Mouse (Mus musculus) embryonic facial prominence, embryonic 10.5 days (tissue): ENCODE results near the gene Ubald2. TPM values are rescaled to one million over a fixed set of nuclear protein-coding genes. Genes with fewer than 3 reads are reported as not detected.
"Not testable (repeated sequence)": the region's sequence is repeated elsewhere in the genome, so short reads cannot be mapped to it uniquely, and the experiment has no call there.

Experiments
- DNase-seq: peaks from one replicate; pipeline ENCODE4 v3.0.0-alpha.2; 2017; ENCODE audit warnings: low spot score
- H3K27ac ChIP-seq: fragments of 300-500 bp; sonication (generic); replicated peaks from 2 replicates; pipeline ENCODE4 v1.5.1; 2016; ENCODE audit warnings: mild to moderate bottlenecking
- H3K27me3 ChIP-seq: fragments of 300-500 bp; sonication (generic); replicated peaks from 2 replicates; pipeline ENCODE4 v1.6.1; 2016; ENCODE audit warnings: low read depth, mild to moderate bottlenecking; ENCODE audit not compliant: poor library complexity, severe bottlenecking
- H3K36me3 ChIP-seq: fragments of 300-500 bp; sonication (generic); replicated peaks from 2 replicates; pipeline ENCODE4 v1.6.1; 2016; ENCODE audit warnings: mild to moderate bottlenecking, moderate library complexity
- H3K4me1 ChIP-seq: fragments of 300-500 bp; sonication (generic); 2 replicates; pipeline ENCODE4 v1.6.1; 2016
- H3K4me3 ChIP-seq: fragments of 300-500 bp; sonication (generic); 2 replicates; pipeline ENCODE4 v1.5.1; 2016; ENCODE audit warnings: mild to moderate bottlenecking, moderate library complexity
- H3K9me3 ChIP-seq: fragments of 300-500 bp; sonication (generic); 2 replicates; pipeline ENCODE4 v1.6.1; 2016; ENCODE audit warnings: mild to moderate bottlenecking
- WGBS: fragments of 180-500 bp; shearing (Covaris S2); methylation state at CpG from one replicate; pipeline ENCODE4 v1.1.7; 2016; 5-methylcytosine and 5-hydroxymethylcytosine counted together
- polyA plus RNA-seq: library from polyadenylated mRNA; unstranded; fragments of >200 nt; fragmentation: Nextera tagmentation; extraction: Ambion mirVana; gene quantifications from 2 replicates; pipeline ENCODE4 v1.2.1, GENCODE M21; 2016

Ubald2 gene
- polyA plus RNA-seq, 1 experiment from 2014 or later, result 43.7 TPM

DNA sequence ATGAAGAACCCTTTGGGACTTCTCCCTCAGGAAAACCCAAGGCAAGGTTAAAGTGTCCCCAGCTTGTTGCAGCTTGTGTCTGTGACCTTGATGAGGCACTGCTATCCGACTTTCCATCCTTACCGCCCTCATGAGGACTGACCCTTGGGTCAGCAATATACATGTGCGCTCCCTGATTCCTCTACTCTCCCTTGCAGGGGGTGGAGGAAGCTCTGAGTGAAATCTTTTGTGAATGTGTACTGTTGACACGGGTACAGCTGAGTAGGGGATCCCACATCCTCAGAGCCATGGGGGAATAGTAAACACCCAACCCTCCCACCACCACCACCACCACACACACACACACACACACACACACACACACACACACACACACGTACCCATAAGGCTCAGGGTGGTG, 29.4 kb downstream of the Ubald2 start:
- 65% methylated on average over 5 of the region's 5 CpGs for WGBS
- DNase-seq, result no peak
- Histone ChIP-seq H3K9me3 (no peaks in the 10 kb centered on the region), H3K27me3 (no peaks in the 10 kb centered on the region), H3K36me3 (no peaks in the 10 kb centered on the region), H3K4me3 (no peak overlapping the region), H3K27ac (peak overlapping the region; percentile 63; the same call in 1 of the 2 replicates), H3K4me1 (peaks cover 10% of the 10 kb centered on the region)

DNA sequence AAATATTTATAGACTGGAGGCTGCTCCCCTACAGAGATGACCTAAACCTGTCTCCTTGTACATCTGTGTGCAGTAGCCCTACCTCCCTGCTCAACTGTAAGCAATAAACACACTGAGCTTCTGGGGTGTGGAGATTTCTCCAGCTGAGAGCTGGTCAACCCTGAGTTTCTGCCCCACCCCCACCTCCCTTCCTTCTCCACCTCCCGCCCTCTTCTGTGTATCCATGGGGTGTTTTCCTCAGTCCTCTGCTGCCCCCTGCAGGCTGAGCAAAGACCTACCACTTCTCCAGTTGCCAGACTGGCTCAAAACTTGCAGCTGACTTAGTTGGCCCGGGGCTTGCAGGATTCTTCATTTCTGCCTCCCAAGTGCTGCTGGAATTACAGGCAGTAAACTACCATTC, 29.9 kb downstream of the Ubald2 start:
- Histone ChIP-seq H3K9me3 (no peaks in the 10 kb centered on the region), H3K27ac (peak overlapping the region; percentile 63), H3K27me3 (no peaks in the 10 kb centered on the region), H3K36me3 (no peaks in the 10 kb centered on the region), H3K4me1 (peaks cover 10% of the 10 kb centered on the region), H3K4me3 (no peak overlapping the region)
- WGBS, result 11% methylated on average over 2 of the region's 2 CpGs
- DNase-seq, result peak; percentile 90

DNA sequence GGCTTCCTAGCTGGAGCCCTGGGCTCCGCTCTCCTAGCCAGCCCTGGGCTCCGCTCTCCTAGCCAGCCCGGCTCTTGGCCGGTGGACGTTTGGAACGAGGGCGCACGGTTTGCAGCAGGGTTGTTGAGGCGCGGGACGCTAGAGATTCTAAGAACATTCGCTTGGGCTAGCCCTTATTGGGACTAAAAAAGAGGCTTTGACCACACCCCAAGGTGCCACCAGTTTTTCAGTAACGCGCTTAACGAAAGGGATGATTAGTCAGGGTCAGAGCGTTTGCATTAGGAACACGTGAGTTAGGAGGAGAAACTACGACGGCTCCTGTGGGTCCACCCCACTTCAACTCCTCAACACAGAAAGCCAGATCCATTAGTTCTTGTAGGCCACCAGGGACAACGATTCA, 32.2 kb downstream of the Ubald2 start, which contains the start of gene Qrich2:
Qrich2 (minus strand) TSS at position 101 of the 400 bp plus-strand sequence.
- H3K27ac ChIP-seq, result no peak within 1 kb of the TSS

DNA sequence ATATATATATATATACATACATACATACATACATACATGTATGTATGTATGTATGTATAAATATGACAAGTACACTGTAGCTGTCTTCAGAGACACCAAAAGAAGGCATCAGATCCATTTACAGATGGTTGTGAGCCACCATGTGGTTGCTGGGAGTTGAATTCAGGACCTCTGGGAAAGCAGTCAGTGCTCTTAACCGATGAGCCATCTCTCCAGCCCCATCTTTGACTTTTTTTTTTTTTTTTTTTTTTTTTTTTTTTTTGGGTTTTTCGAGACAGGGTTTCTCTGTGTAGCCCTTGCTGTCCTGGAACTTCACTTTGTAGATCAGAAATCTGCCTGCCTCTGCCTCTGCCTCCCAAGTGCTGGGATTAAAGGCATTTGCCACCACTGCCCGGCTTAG, 34.4 kb downstream of the Ubald2 start:
- WGBS, result 87% methylated on average over 3 of the region's 3 CpGs
- not testable (repeated sequence) for DNase-seq, H3K4me1 ChIP-seq, H3K27ac ChIP-seq, H3K9me3 ChIP-seq, H3K27me3 ChIP-seq, H3K4me3 ChIP-seq
- H3K36me3 ChIP-seq, result peaks cover 42% of the 10 kb centered on the region

More for the DNA sequence above, 32.2 kb downstream of the Ubald2 start, which contains the start of gene Qrich2:
- no peak for DNase-seq
- no peak within 1 kb of the TSS for H3K4me3 ChIP-seq
- H3K4me1 ChIP-seq, result peaks cover 10% of the 10 kb centered on the region
- H3K9me3 ChIP-seq, result no peaks in the 10 kb centered on the region
- H3K36me3 ChIP-seq, result peaks cover 20% of the 10 kb centered on the region
- H3K27me3 ChIP-seq, result no peaks in the 10 kb centered on the region
- 68% methylated on average over 20 of the region's 20 CpGs for WGBS

DNA sequence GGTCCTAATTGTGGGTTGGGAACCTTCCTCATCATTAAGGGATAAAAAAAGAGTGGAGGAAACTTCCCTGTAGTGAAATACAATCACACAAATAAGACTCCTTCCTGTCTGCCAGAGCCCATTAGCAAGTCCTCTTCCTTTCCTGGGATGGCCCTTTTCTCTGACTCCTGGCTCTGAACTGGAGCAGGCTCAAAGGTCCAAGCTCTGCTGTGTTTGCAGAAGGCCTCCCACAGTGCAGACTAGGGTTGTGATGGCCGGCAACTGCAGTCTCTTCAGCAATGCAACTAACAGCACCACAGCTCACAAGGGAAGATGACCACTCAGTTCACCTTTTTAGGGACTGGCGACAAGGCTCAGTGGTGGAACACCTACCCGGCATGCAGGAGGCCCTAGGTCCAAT, 36.4 kb downstream of the Ubald2 start:
- no peak for DNase-seq
- Histone ChIP-seq H3K4me1 (no peaks in the 10 kb centered on the region; the same call in 1 of the 2 replicates), H3K36me3 (peaks cover 62% of the 10 kb centered on the region), H3K9me3 (no peaks in the 10 kb centered on the region), H3K27ac (no peak overlapping the region), H3K27me3 (no peaks in the 10 kb centered on the region), H3K4me3 (no peak overlapping the region)
- WGBS, result 82% methylated on average over 3 of the region's 3 CpGs

DNA sequence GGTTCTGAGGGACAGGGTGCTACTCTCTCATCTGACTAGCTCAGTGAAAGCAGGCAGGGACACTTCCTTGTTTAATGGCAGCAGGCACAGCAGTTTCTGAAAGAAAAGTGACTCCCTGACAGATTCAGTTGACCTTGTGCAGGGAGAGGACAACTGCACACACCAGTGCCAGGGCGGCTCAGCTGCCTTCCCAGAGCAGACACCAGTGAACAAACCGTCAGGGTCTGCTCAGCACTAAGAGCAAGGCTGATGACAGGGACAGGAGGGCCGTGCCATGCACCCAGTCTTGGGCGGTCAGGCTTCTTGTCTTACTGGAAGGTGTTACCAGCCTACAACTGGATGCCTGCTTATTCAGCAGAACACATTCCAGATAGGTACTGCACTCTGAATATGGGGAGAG, 37.0 kb downstream of the Ubald2 start:
- H3K27me3 ChIP-seq, result no peaks in the 10 kb centered on the region
- H3K4me3 ChIP-seq, result no peak overlapping the region
- no peaks in the 10 kb centered on the region; the same call in 1 of the 2 replicates for H3K4me1 ChIP-seq
- 92% methylated on average over 4 of the region's 4 CpGs for WGBS
- peaks cover 68% of the 10 kb centered on the region for H3K36me3 ChIP-seq
- no peak for DNase-seq
- no peak overlapping the region for H3K27ac ChIP-seq
- H3K9me3 ChIP-seq, result no peaks in the 10 kb centered on the region

DNA sequence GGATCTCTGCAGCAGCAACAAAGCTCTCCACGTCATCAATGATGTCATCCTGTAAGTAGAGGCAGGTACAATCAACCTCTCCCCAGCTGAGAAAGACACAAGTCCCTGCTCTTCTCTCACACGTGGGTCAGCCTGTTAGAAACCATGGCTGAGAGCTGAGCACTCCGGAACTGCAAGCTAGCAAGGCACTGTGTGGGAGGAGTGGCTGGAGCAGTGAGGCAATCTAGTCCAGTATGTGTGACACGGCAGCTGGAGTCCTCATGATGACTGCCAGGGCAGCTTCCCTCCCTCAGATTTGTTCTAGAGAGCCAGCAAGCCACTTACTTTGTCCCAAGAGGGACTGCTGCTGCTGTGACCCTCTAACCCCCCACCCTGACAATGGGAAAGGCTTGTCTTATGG, 38.4 kb downstream of the Ubald2 start:
- Histone ChIP-seq H3K27ac (no peak overlapping the region), H3K9me3 (no peaks in the 10 kb centered on the region), H3K27me3 (no peaks in the 10 kb centered on the region), H3K36me3 (peaks cover 82% of the 10 kb centered on the region), H3K4me3 (no peak overlapping the region), H3K4me1 (no peaks in the 10 kb centered on the region; the same call in 1 of the 2 replicates)
- no peak for DNase-seq
- 88% methylated on average over 4 of the region's 4 CpGs for WGBS

DNA sequence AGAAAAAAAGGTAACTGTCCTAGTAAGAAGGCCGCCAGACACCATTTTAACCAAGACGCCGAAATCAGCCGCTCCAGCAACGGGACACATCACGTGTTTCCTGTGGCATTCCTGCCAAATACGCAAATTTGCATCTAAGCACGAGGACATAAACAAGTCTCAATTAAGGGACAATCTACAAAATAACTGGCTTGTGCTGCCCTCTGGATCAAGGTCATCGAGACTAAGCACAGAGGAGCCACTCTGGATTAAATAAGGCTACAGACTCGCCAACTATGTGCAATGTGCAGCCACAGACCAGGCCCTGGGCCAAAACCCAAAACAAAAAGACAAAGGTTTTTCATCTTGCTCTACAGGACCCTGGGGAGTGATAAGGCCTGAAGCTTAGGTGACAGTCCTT, 42.1 kb downstream of the Ubald2 start:
- H3K4me3 ChIP-seq, result no peak overlapping the region
- peaks cover 100% of the 10 kb centered on the region for H3K36me3 ChIP-seq
- no peaks in the 10 kb centered on the region for H3K27me3 ChIP-seq
- 92% methylated on average over 10 of the region's 10 CpGs for WGBS
- 0 out of 2 replicates have a peak, but pooled peaks cover 3% of the 10 kb centered on the region for H3K9me3 ChIP-seq
- H3K4me1 ChIP-seq, result peaks cover 20% of the 10 kb centered on the region
- no peak for DNase-seq
- no peak overlapping the region for H3K27ac ChIP-seq

DNA sequence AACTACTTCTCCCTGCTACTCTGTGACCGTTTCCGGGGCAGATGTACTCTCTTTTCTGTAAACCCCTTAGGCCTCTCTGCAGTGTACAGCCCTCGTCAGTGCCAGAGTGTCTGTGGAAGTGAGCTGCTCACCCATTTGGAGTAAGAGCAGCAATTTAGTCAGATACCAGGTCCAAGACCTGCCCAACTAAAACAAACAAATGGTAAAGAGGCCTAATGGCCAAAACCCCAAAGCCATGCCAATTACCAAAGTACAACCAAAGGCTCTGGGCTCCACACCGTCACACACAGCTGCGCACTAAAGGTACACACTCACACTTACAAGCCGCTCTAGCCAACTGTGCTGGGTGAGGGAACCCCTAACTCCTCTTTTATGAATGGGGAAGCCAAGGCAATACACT, 42.8 kb downstream of the Ubald2 start:
- WGBS, result 86% methylated on average over 6 of the region's 6 CpGs
- H3K27ac ChIP-seq, result no peak overlapping the region
- no peaks in the 10 kb centered on the region for H3K27me3 ChIP-seq
- no peak overlapping the region for H3K4me3 ChIP-seq
- peaks cover 20% of the 10 kb centered on the region for H3K4me1 ChIP-seq
- H3K9me3 ChIP-seq, result 0 out of 2 replicates have a peak, but pooled peaks cover 3% of the 10 kb centered on the region
- DNase-seq, result no peak
- H3K36me3 ChIP-seq, result peaks cover 100% of the 10 kb centered on the region

DNA sequence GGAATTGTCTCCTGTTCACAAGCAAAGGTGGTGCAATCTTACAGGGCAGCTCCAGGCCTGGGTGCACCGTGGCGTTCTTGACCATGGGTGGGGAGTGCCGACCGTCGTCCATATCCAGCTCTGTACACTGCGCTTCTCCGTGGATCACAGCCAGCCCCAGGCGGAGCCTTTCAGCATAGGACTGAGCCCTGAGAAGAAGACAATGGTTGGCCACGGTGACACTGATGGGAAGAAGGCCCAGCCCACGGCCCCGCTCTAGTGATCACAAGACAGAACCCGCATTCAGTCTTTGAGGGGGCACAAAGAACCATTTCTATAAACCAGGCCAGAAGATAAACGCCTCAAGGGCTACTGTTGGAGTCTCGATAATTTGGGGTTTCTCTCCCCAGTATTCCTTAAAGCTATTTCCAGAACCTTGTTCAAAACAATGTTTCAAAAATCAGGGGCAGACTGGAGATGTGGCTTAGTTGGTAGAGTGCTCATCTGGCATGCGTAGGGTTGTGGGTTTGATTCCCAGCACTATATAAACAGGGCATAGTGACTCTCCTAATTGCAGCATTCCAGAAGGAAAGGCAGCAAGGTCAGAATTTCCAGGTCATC, 43.4 kb downstream of the Ubald2 start:
- Histone ChIP-seq H3K4me3 (no peak overlapping the region), H3K27ac (no peak overlapping the region), H3K4me1 (peaks cover 20% of the 10 kb centered on the region), H3K9me3 (0 out of 2 replicates have a peak, but pooled peaks cover 3% of the 10 kb centered on the region), H3K36me3 (peaks cover 100% of the 10 kb centered on the region), H3K27me3 (no peaks in the 10 kb centered on the region)
- DNase-seq, result no peak
- WGBS, result 71% methylated on average over 15 of the region's 15 CpGs

DNA sequence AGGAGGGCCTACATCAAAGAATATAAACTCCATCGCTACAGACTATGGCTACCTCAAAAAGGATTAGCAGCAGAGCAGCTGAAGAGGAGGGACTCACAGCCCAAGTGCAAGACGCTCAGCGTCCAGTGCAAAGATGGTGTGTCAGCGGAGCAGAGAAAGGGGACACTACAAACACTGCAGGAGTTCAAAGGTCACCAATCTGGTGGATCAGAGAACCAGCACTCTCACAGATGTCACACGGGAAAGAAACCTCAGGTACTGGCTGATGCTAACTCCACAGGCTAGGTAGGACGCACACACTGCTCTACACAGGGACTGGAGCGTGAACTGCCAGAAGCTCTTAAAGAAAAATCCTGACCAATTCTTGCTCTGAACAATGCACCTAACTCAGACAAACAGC, 45.1 kb downstream of the Ubald2 start:
- H3K36me3 ChIP-seq, result peaks cover 100% of the 10 kb centered on the region
- no peak overlapping the region for H3K4me3 ChIP-seq
- 0 out of 2 replicates have a peak, but pooled peaks cover 3% of the 10 kb centered on the region for H3K9me3 ChIP-seq
- H3K27me3 ChIP-seq, result no peaks in the 10 kb centered on the region
- H3K4me1 ChIP-seq, result peaks cover 20% of the 10 kb centered on the region
- WGBS, result 72% methylated on average over 7 of the region's 7 CpGs
- no peak for DNase-seq
- no peak overlapping the region for H3K27ac ChIP-seq

DNA sequence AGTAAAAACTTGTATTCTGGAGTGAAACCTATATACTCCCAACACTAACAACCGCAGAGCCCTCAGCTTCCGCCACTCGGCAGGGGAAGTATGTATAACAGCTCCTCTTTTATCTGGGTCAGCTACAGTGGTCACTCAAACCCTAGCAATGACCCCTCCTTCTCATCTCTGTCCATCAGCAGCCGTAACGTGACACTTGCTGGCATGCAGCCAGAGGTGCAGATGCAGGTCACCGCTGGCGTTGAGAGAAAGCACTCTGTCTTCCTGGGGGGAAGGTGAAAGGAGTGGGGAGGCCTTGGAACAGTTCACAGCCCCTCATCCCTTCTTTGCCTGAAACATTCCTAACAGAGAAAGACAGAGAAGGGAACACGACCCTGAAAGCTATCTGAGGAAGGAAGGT, 45.9 kb downstream of the Ubald2 start:
- Histone ChIP-seq H3K4me1 (peaks cover 20% of the 10 kb centered on the region), H3K27me3 (no peaks in the 10 kb centered on the region), H3K36me3 (peaks cover 100% of the 10 kb centered on the region), H3K9me3 (0 out of 2 replicates have a peak, but pooled peaks cover 3% of the 10 kb centered on the region), H3K27ac (no peak overlapping the region), H3K4me3 (no peak overlapping the region)
- WGBS, result 47% methylated on average over 8 of the region's 8 CpGs
- DNase-seq, result peak; percentile 43

DNA sequence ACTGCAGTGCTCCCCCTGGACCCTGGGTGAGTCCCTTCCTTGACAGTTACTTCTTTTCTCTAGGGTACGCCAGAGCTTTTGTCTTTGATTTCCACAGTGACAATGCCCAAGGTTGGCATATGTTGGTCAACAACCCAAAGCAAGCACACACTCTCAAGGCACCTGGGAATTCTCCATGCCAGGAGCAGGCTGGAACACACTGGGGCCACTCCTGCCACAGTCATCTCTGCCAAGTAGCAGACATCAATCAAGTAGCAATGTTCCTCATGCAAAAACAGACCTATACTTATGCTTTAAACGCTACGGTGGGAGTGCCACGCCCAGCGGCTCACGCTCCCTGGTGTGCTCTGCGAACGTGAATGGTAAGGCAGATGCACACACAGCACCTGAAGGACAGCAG, 47.1 kb downstream of the Ubald2 start:
- WGBS, result 97% methylated on average over 8 of the region's 8 CpGs
- Histone ChIP-seq H3K4me1 (peaks cover 20% of the 10 kb centered on the region), H3K36me3 (peaks cover 100% of the 10 kb centered on the region), H3K27me3 (no peaks in the 10 kb centered on the region), H3K27ac (no peak overlapping the region), H3K9me3 (0 out of 2 replicates have a peak, but pooled peaks cover 3% of the 10 kb centered on the region), H3K4me3 (no peak overlapping the region)
- DNase-seq, result no peak
